Mouse (Mus musculus) gastrocnemius, adult 18-20 months (tissue): ENCODE data around the gene Gm5901. TPM values are rescaled to one million over a fixed set of nuclear protein-coding genes. Genes with fewer than 3 reads are reported as not detected.

Experiments
- DNase-seq: peaks from one replicate; pipeline ENCODE4 v3.0.0; 2021; ENCODE audit warnings: low spot score
- total RNA-seq, 2 experiments: library from RNA; stranded (reverse); gene quantifications; 2 replicates each; pipeline ENCODE4 v1.2.3; 2021

Gm5901 gene
- total RNA-seq, 2 experiments from 2014 or later: not detected

- no peak for DNase-seq
These were observed 29.4 kb downstream of the Gm5901 start, which contains the start of gene Cnga4 for GRCm38 (mm10) chr7:105404268-105404667. Gene Cnga4 (plus strand): TSS chr7:105404568.

GRCm38 (mm10) chr7:105406322-105406721 lies 31.5 kb downstream of the Gm5901 start:
- DNase-seq: no peak

GRCm38 (mm10) chr7:105411874-105412632 lies 37.2 kb downstream of the Gm5901 start:
- DNase-seq: peak; percentile 69

GRCm38 (mm10) chr7:105414385-105414784 lies 39.5 kb downstream of the Gm5901 start:
- no peak for DNase-seq

- DNase-seq: no peak
These were observed 41.7 kb downstream of the Gm5901 start for GRCm38 (mm10) chr7:105416529-105416928.

- DNase-seq: no peak
These were observed 43.3 kb downstream of the Gm5901 start for GRCm38 (mm10) chr7:105418106-105418505.

GRCm38 (mm10) chr7:105420903-105421302 lies 46.1 kb downstream of the Gm5901 start:
- no peak for DNase-seq

GRCm38 (mm10) chr7:105424368-105424767 lies 49.5 kb downstream of the Gm5901 start:
- no peak for DNase-seq

GRCm38 (mm10) chr7:105425424-105426043 lies 50.7 kb downstream of the Gm5901 start, which contains the start of gene Cckbr:
Gene Cckbr (plus strand): TSS chr7:105425731.
- no peak for DNase-seq

GRCm38 (mm10) chr7:105426051-105426450 lies 51.2 kb downstream of the Gm5901 start:
- DNase-seq: no peak

Other genes starting within 250 kb of the Gm5901 start
- gene Olfr683, start 228.0 kb upstream of the Gm5901 start, total RNA-seq: not detected
- gene Olfr684, start 211.4 kb upstream of the Gm5901 start, total RNA-seq: not detected
- not detected for gene Olfr685, start 189.0 kb upstream of the Gm5901 start, total RNA-seq
- not detected for gene Olfr686, start 167.6 kb upstream of the Gm5901 start, total RNA-seq
- not detected for gene Olfr688, start 86.9 kb upstream of the Gm5901 start, total RNA-seq
- gene Olfr689, start 63.9 kb upstream of the Gm5901 start, total RNA-seq: not detected
- gene Olfr690, start 40.9 kb upstream of the Gm5901 start, total RNA-seq: not detected
- gene Olfr691, start 32.8 kb upstream of the Gm5901 start, total RNA-seq: not detected
- not detected for gene Olfr692, start 6.8 kb upstream of the Gm5901 start, total RNA-seq
- gene Fam160a2, start 25.0 kb downstream of the Gm5901 start, total RNA-seq: 10 to 100 TPM; 11.0 to 12.2 TPM
- gene Cnga4, start 29.5 kb downstream of the Gm5901 start, total RNA-seq: not detected
- not detected for gene Cckbr, start 50.7 kb downstream of the Gm5901 start, total RNA-seq
- gene Cavin3, start 107.3 kb downstream of the Gm5901 start, total RNA-seq: 10 to 100 TPM in 1 of 2 experiments, 1 to 10 TPM in 1; 9.1 to 13.0 TPM
- 10 to 100 TPM; 49.7 to 53.4 TPM for gene Smpd1, start 179.3 kb downstream of the Gm5901 start, total RNA-seq
- gene Apbb1, start 206.6 kb downstream of the Gm5901 start, total RNA-seq: 1 to 10 TPM; 7.4 to 7.5 TPM
- gene Hpx, start 225.1 kb downstream of the Gm5901 start, total RNA-seq: 1 to 10 TPM in 1 of 2 experiments, not detected in 1; 1.6 TPM